In the genomic region with DNA sequence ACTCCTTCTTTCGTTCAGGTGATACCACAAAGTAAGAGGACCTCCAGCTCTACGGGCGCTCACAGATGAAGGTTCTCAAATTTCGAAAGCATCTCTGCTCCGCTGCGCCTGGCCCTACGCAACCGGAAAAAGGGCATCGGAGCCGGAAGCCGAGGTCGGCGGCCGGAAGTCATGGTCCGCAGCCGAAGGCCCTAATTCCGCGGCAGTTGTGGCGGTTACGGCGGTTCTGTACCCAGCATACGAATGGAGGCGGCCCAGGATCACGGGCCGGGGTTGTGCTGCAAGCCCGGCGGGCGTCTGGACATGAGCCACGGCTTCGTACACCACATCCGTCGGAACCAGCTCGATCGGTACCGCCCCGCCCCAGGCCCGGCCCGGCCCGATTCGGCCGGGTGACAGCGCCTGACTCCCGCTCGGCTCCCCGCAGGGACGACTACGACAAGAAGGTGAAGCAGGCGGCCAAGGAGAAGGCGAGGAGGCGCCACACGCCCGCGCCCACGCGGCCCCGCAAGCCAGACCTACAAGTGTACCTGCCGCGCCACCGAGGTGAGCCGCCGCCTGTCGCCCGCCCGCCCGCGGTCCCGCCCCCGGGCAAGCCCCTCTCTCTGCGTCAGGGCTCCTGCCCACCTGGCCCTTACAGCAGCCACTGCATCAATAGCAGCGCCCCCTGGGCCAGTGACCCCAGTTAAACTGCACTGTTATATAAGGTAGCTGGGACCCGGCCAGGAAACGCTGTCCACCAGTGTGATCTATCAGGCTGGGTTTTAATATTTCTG, we compare ENCODE assay signal across 8 mouse cellular contexts. TPM values are rescaled to one million over a fixed set of nuclear protein-coding genes. Genes with fewer than 3 reads are reported as not detected.
DNase-seq lines count a peak whose midpoint lies in the region; ATAC-seq and TF ChIP-seq lines count a peak whose summit lies in the region.

A gene (plus strand): TSS at position 152 of the 776 bp plus-strand sequence.

- H3K4me3 ChIP-seq in hindbrain, embryonic 13.5 days, result peak within 1 kb of the TSS; percentile 91
- peak within 1 kb of the TSS; percentile 85 for H3K4me3 ChIP-seq in left cerebral cortex, adult 2 months
- H3K4me3 ChIP-seq in macrophage (ENCODE audit: inconsistent target), result peak within 1 kb of the TSS; percentile 58

- H3K4me2 ChIP-seq in hindbrain, embryonic 13.5 days, result peak within 1 kb of the TSS; percentile 90

- WGBS in hindbrain, embryonic 13.5 days, result under 1% methylated on average over 69 of the region's 72 CpGs
- 1% methylated on average over 71 of the region's 72 CpGs for WGBS in macrophage (ENCODE audit: missing documents)

- H3K9me3 ChIP-seq in hindbrain, embryonic 13.5 days, result no peaks in the 10 kb centered on the region

- peak; percentile 73 for DNase-seq in R1 (ENCODE audit: low read depth, low spot score)
- peak; percentile 85 to 90 for DNase-seq in cerebellum, postnatal 14 days
- peak; percentile 81 to 83 for DNase-seq in frontal cortex, postnatal 36 days (ENCODE audit: low spot score in 2 of 2)
- peak; percentile 73 to 75 for DNase-seq in left cerebral cortex, adult 2 months (ENCODE audit: extremely low spot score in 1 of 2, low spot score in 2 of 2)
- DNase-seq in right cerebral cortex, postnatal 14 days, result peak; percentile 68
- DNase-seq in urinary bladder, postnatal 14 days (ENCODE audit: low spot score), result peak; percentile 76

- ATAC-seq in hindbrain, embryonic 13.5 days (ENCODE audit: low FRiP score), result peak; percentile 74

- peaks cover 30% of the 10 kb centered on the region for H3K36me3 ChIP-seq in hindbrain, embryonic 13.5 days
- H3K36me3 ChIP-seq in macrophage (ENCODE audit: inconsistent target), result peaks cover 8% of the 10 kb centered on the region; the same call in 1 of the 2 replicates

- peak within 1 kb of the TSS; percentile 94 for H3K9ac ChIP-seq in hindbrain, embryonic 13.5 days

- H3K27me3 ChIP-seq in hindbrain, embryonic 13.5 days, result no peaks in the 10 kb centered on the region

- intact Hi-C loops in left cerebral cortex, adult 2 months (cut with DNase I), result no loop called here

- peak within 1 kb of the TSS; percentile 91 for H3K27ac ChIP-seq in hindbrain, embryonic 13.5 days
- peak within 1 kb of the TSS; percentile 98 for H3K27ac ChIP-seq in left cerebral cortex, adult 2 months
- peak within 1 kb of the TSS; percentile 63 for H3K27ac ChIP-seq in macrophage

- H3K4me1 ChIP-seq in hindbrain, embryonic 13.5 days (replicated peaks), result peaks cover 52% of the 10 kb centered on the region

- no peak; the same call in 1 of the 2 replicates for TF ChIP-seq CTCF in left cerebral cortex, adult 2 months (IDR thresholded peaks at IDR 0.05)

- peaks cover 59% of the 10 kb centered on the region for H3K79me2 ChIP-seq in macrophage (ENCODE audit: inconsistent target)

RNA-seq across cellular contexts. Expression of the gene that starts here (rescaled TPM):
- 20.6 and 21.1 TPM in 2 replicates for polyA plus RNA-seq in hindbrain, embryonic 13.5 days (2015; fragmentation: Nextera tagmentation; extraction: Ambion mirVana)
- total RNA-seq in left cerebral cortex, adult 2 months (2021), result 10 to 100 TPM; 17.3 to 17.7 TPM
- total RNA-seq in macrophage (2018; cell fraction: chromatin; rRNA removed), result 10 to 100 TPM; 21.5 to 99.1 (median 57.6) TPM
- 10 to 100 TPM; 12.0 to 36.4 (median 21.5) TPM for total RNA-seq in macrophage (2018; cell fraction: cytosol; rRNA removed)
- total RNA-seq in macrophage (2018; cell fraction: nucleus; rRNA removed), result 10 to 100 TPM; 27.2 to 97.8 (median 53.7) TPM
- polyA plus RNA-seq in macrophage (2018), result 16.4 to 24.8 TPM (median 19.7 TPM) in 3 replicates

Comparison
In these comparisons a context has a peak if more than half of its experiments do, and no peak if none do; other contexts are left out.
1. Peak in every context shown above with its lines: DNase-seq, ATAC-seq, H3K4me3 ChIP-seq and H3K27ac ChIP-seq.